Mouse (Mus musculus): ENCODE results near the gene Cep250.

The Cep250 gene

DNA sequence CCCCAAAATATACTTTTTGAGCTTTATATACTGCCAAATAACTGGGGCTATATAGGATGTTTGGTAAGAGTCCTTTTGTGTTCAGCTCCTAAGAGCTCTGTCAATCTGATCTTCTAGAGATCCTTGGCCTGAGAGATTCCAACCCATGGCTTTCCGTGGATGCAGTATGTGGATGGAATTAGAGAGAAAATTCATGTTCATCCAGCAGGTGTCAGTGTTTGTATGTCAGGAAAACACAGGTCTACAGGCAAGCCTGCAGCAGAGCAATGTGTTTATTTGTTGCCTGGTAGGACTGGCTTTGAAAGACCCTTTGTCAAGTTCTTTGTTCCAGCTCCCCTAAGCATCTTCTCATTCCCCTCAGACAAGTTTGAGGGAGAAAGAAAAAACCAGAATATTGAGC lies 6.7 kb downstream of the Cep250 start:
- DNase-seq (ENCODE audit: low read depth in 1 of 2, low spot score in 2 of 2): no peak

DNA sequence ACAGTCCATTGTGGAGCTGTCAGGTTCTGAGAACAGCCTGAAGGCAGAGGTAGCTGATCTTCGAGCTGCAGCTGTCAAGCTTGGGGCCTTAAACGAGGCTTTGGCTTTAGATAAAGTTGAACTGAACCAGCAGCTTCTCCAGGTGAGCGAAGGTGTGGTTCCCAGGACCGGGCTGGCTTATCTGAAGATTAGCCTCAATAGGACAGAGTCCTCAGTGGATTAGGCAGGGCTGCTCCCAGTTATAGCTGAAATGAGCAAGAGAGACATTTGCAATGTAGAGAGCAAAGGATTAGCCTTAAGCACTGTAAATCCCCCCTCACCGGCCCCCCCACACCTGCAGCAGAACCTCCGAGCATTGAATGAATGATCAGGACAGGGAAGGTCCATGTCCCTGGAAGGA lies 17.1 kb downstream of the Cep250 start:
- DNase-seq (ENCODE audit: low read depth in 1 of 2, low spot score in 2 of 2): no peak

DNA sequence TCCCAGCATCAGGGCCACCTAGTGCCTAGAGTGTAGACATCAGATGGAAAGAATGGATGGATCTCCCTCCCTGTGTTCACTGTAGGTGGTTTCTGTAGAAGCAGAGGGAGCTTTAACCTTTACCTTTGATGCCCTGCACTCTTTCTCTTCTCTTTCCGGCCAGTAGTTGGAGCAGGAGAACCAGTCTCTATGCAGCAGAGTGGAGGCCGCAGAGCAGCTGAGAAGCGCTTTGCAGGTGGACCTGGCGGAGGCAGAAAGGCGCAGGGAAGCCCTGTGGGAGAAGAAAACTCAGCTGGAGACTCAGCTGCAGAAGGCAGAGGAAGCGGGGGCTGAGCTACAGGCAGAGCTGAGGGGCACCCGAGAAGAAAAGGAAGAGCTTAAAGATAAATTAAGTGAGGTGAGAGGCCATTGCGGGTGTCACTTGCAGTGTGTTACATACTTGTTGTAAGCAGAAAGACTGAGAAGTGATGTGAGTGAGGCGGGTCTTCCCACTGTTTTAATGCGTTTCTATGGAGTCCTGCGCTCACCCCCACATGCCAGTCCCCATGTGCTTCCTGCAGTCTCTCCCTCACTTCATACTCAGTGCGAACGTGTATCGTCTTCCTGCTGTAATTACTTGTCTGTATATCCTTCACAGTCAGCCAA lies 18.0 kb downstream of the Cep250 start:
- DNase-seq (ENCODE audit: low read depth in 1 of 2, low spot score in 2 of 2): no peak

DNA sequence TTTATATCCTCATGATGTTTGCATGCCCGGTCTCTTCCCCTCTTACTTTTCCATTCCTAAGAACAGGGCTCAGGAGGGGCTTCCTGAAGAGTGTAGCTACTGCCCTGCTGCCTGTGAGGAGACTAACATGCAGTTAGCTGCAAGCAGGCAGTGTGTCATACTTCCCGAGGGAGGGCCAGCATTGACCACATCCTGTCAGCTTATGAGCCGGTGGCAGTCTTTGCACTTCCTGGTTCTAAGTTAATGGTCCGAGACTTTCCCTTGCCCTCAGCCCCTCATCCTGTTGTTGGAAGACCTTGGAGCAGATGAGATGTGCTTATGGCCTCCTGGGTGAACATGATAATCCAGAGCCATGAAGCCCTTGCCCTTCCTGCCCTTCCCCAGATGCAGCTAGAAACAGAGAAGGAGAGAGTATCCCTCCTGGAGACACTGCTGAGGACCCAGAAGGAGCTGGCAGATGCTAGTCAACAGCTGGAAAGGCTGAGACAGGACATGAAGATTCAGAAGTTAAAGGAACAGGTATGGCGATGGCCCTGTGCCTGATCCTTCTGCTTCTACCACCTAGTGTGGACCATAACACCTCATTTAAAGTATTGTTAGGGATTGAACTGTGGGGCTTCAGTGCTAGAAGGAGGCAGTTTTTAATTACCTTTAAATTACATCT lies 23.2 kb downstream of the Cep250 start:
- DNase-seq (ENCODE audit: low read depth in 1 of 2, low spot score in 2 of 2): peak; percentile 34 to 60

DNA sequence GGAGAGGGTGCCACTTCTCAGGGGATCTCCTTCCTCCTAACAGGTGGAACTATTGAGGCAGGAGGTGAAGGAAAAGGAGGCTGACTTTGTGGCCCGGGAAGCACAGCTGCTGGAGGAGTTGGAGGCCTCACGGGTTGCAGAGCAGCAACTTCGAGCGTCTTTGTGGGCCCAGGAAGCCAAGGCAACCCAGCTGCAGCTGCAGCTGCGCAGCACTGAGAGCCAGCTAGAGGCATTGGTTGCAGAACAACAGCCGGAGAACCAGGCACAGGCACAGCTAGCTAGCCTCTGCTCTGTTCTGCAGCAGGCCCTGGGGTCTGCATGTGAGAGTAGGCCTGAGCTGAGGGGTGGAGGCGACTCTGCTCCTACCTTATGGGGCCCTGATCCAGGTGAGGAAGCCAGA lies 29.5 kb downstream of the Cep250 start:
- DNase-seq (ENCODE audit: low read depth in 1 of 2, low spot score in 2 of 2): no peak

DNA sequence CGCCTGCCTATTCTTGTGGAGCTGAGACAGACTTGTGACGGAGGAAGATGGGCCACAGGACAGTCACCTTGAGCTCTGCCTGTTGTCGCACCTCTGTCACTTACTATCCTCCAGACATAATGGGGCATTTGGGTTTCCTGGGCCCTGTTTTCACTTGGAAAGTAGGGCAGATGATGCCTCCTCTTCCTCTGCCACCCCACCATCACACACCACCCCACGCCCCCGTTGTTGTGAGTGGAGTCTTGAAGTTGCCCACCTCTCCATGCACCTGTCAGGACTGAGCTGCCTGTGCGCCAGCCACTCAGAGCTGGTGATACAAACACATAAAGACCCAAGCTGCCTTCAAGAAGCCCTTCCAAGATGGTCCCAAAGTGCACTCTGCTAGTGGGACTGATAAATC lies 30.9 kb downstream of the Cep250 start:
- DNase-seq (ENCODE audit: low read depth in 1 of 2, low spot score in 2 of 2): no peak

DNA sequence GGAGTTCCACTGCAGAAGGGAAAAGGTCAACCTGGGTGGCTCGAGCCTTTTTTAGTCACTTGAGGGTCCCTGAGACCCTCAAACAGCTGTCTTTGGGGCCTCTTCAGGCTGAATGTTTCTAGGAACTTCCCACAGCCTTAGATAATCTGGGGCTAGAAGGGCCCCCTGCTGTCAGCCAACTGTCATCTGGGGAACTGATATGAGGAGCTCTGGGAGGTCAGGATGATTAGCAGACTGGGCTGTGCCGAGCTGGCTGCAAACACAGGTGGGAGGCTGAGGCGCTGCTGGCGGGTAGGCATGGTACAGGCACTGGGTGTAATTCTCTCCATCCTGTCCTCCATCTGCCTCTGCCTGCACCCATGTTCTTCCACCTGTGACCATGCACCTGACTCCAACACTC lies 32.8 kb downstream of the Cep250 start:
- no peak for DNase-seq (ENCODE audit: low read depth in 1 of 2, low spot score in 2 of 2)

DNA sequence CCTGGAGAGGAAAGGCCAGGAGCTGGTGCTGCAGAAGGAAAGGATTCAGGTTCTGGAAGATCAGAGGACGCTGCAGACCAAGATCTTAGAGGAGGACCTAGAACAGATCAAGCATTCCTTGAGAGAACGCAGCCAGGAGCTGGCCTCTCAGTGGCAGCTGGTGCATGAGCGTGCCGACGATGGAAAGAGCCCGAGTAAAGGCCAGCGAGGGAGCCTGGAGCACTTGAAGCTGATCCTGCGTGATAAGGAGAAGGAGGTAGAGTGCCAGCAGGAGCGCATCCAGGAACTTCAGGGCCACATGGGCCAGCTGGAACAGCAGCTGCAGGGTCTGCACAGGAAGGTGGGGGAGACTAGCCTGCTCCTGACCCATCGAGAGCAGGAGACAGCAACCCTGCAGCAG lies 34.9 kb downstream of the Cep250 start:
- DNase-seq (ENCODE audit: low read depth in 1 of 2, low spot score in 2 of 2): no peak

DNA sequence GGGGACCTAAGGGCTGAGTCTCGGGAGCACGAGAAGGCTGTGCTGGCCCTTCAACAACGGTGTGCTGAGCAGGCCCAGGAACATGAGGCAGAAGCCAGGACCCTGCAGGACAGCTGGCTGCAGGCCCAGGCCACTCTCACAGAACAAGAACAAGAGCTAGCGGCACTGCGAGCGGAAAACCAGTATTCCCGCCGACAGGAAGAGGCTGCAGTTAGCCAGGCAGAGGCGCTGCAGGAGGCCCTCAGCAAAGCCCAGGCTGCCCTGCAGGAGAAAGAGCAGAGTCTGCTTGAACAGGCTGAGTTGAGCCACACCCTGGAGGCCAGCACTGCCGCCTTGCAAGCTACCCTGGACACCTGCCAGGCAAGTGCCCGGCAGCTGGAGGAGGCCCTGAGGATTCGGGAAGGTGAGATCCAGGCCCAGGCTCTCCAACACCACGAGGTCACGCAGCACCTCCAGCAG lies 35.6 kb downstream of the Cep250 start:
- DNase-seq (ENCODE audit: low read depth in 1 of 2, low spot score in 2 of 2): no peak

DNA sequence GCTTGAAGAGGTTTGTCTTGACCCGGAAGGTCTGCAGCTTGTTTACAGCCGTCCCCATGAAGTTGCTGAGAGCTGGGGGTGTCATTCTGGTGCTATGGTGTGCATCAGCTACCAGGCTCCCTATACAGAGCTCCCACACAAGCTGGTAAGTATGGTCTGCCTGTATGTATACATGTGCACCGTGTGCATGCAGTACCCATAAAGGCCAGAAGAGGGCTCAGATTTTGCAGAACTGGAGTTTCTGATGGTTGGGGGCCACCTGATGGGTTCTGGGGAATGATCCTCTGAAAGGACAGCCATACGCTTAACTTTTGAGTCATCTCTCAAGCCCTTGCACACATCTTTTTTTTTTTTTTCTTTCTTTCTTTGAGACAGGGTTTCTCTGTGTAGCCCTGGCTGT lies 49.1 kb downstream of the Cep250 start:
- DNase-seq (ENCODE audit: low read depth in 1 of 2, low spot score in 2 of 2): no peak

DNA sequence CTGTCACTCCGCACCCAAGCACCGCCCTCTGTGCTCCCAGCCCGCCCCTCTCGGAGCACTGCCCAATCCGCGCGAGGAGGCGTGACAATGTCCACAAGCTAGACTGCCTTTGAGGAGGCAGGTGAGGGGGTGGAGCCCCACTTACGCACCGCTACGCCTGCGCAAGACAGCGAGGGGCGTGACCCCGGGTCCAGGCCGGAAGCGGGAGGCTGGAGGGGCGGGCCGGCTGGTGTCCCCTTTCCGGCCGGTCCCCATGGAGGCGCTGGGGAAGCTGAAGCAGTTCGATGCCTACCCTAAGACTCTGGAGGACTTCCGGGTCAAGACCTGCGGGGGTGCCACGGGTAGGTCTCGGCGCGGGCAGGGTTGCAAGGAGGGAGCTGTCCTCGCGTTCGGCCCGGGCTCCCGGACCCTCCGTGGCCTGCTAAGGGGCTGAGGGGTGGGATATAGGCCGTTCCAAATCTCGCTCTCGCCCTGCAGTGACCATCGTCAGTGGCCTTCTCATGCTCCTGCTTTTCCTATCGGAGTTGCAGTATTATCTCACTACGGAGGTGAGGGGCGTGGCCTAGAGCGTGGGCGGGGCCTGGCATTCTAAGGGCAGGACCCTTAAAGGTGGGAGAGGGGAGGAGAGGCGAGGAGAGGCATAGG lies 51.8 kb downstream of the Cep250 start, which contains the start of the genes 6430550D23Rik and Ergic3:
6430550D23Rik (minus strand) TSS at position 90 of the 645 bp plus-strand sequence.
Ergic3 (plus strand) TSS at position 158 of the 645 bp plus-strand sequence.
- DNase-seq (ENCODE audit: low read depth in 1 of 2, low spot score in 2 of 2): peak; percentile 97 to 98

DNA sequence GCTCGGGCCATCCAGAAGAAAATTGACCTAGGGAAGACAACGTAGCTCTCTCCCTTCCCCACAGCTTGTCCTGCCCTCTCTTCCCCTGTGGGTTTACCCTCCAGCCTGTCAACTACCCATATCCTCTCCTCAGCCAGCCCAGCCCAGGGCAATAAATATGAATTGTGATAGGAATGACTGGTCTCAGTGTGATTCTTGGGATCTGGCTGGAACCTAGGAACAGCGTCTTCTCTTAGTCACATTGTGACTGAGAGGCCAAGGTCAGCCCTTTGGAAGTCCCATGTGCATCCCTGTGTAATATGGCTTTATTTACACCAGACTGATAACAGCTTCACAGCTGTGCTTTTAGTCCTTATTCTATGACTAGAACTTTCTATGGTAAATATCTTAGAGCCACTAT lies 61.8 kb downstream of the Cep250 start:
- no peak for DNase-seq (ENCODE audit: low read depth in 1 of 2, low spot score in 2 of 2)

DNA sequence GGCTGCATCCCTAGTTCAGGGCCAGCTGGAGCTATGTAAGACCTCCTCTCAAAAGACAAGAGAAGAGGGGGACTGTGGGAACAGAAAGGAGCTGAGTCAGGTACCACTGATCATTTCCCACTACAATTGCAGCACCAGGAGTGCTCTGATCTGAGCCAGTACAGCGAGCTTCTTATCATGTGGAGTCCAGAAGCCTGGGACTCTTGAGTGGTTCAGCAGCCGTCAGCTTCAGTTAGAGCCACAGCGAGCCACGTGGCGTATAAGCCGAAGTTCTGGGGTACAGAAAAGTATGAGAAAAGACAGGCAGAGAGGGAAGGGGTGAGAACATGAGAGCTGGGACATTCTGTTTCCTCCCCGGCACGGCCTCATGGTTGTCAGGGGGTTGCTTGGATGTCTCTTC lies 65.0 kb downstream of the Cep250 start:
- DNase-seq (ENCODE audit: low read depth in 1 of 2, low spot score in 2 of 2): no peak

DNA sequence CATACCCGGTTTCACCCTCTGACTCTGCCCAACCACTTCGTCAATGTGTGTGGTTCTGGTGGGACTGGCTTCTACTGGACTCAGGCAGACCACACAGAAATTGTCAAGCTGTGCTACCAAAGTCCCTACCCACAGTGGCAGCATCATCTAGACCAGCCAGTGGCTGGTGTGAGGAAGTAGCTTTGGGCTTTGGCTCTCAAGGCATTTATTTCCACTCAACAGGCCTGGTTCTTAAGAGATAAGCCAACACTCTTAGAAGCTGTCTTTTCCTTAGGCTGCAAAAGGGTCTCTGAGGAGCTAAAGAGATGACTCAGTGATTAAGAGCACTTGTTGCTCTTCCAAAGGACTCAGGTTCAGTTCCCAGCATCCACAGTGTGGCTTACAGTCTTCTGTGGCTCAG lies 65.5 kb downstream of the Cep250 start:
- no peak for DNase-seq (ENCODE audit: low read depth in 1 of 2, low spot score in 2 of 2)

DNA sequence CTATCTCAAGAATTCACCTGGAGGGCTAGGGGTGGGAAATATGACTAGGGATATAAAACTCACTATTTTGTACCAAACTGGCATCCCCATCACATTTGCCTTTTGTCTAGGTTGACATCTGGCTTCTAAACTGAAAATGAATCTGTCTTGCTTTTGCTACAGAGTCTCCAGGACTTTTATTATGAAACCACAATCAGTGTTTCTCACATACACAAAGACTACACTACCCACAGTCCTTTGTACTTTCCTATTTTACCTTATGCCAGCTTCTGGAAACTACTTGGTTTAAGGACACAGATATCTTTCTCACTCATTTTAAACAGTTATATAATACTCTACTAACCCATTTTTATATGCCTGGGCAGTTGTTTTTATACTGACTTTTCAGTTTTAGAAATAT lies 69.2 kb downstream of the Cep250 start:
- no peak for DNase-seq (ENCODE audit: low read depth in 1 of 2, low spot score in 2 of 2)

DNA sequence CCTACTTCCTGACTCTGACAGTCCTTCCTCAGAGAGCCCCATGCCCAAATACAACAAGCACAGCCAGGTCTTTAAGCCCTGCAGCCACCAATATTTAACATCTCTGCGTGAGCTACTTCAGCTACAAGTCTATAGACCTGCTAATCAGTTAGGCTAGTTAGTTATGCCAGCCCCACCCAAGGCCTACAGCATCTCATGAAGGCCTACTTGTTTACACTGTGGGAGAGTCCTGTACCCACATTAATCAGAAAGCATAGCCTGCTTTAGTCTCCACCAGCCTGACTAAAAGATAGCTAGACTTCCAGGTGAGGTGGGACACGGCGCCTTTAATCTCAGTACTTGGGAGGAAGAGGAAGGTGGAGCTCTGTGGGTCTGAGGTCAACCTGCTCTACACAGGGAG lies 83.1 kb downstream of the Cep250 start:
- DNase-seq (ENCODE audit: low read depth in 1 of 2, low spot score in 2 of 2): no peak

DNA sequence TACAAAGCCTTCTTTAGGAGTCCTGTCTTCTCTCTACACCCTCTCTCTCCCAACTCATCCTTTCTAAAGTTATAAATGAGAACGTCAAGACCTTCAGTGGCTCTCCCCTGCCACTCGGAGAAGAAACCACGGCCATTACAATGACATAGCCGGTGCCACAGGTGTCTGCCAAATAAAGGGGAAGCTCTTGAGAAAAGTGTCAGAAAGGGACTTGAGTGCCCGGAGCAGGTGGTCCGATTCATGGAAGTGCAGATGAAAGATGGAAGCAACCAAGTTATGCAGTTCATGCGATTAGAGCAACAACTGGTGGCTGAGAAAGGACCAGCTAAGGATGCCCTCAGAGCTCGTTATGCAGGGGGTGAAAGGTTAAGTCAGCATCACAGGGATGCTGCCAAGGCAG lies 86.6 kb downstream of the Cep250 start:
- no peak for DNase-seq (ENCODE audit: low read depth in 1 of 2, low spot score in 2 of 2)

DNA sequence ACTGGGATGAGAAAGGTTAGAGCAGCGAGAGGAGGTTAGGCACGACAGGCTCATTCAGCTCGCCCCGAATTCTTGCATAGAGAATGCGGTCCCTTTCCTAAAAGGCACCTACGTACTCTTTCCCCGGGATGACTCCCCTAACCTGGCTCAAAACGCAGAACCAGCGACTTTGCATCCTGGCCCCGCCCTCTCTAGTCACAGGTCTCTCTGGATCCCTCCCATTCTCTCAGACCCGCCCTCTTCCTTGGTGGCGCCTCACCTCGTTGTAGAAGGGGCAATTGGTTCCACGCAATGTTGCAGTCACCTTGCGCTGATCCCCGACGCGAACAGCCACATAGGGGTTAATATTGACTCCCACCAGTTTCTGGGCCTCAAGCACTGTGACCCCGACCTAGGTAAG lies 91.7 kb downstream of the Cep250 start:
- no peak for DNase-seq (ENCODE audit: low read depth in 1 of 2, low spot score in 2 of 2)

All from monocyte, adult 2 months (primary cell).